Mouse (Mus musculus): ENCODE measurements around the gene Ncmap. TPM values are rescaled to one million over a fixed set of nuclear protein-coding genes. Genes with fewer than 3 reads are reported as not detected.

Gene Ncmap
- polyA plus RNA-seq, 1 experiment = 0.04 TPM

GRCm38 (mm10) chr4:135436291-135436690, 38.3 kb upstream of the Ncmap start:
- Histone ChIP-seq H3ac (ENCODE audit: control insufficient read depth, insufficient read length) (no peak overlapping the region), H3K4me3 (no peak overlapping the region), H3K36me3 (ENCODE audit: control insufficient read depth, insufficient read depth) (no peaks in the 10 kb centered on the region), H3K27me3 (ENCODE audit: control insufficient read depth, insufficient read depth, insufficient read length) (no peaks in the 10 kb centered on the region), H3K4me2 (ENCODE audit: low read depth) (no peak overlapping the region), H3K79me2 (ENCODE audit: control insufficient read depth, insufficient read depth) (no peaks in the 10 kb centered on the region)
- TF ChIP-seq MAX (IDR thresholded peaks at IDR 0.05; ENCODE audit: low read depth) (no peak), POLR2A (IDR thresholded peaks at IDR 0.05; ENCODE audit: insufficient read length, low read depth) (no peak), SRF (IDR thresholded peaks at IDR 0.05; ENCODE audit: control insufficient read depth, insufficient read length, low read depth) (no peak), E2F4 (IDR thresholded peaks at IDR 0.05; ENCODE audit: insufficient read depth) (no peak), USF1 (IDR thresholded peaks at IDR 0.05; ENCODE audit: low read depth) (no peak), TCF12 (IDR thresholded peaks at IDR 0.05; ENCODE audit: insufficient read depth, poor library complexity, severe bottlenecking) (no peak), MYOG (IDR thresholded peaks at IDR 0.05; ENCODE audit: control insufficient read depth in 1 of 3, insufficient read depth in 1 of 3, insufficient read length in 2 of 3, low read depth in 2 of 3) (no peak), CEBPB (IDR thresholded peaks at IDR 0.05; ENCODE audit: insufficient read depth, poor library complexity, severe bottlenecking) (no peak), MYOD1 (IDR thresholded peaks at IDR 0.05; ENCODE audit: control insufficient read depth in 1 of 3, insufficient read length in 2 of 3, low read depth in 2 of 3) (no peak), TCF3 (IDR thresholded peaks at IDR 0.05; ENCODE audit: insufficient read length, low read depth) (no peak), REST (IDR thresholded peaks at IDR 0.05; ENCODE audit: insufficient read depth, insufficient read length) (no peak), POLR2AphosphoS2 (IDR thresholded peaks at IDR 0.05; ENCODE audit: insufficient read length, low read depth) (no peak)

GRCm38 (mm10) chr4:135434395-135434789, 36.4 kb upstream of the Ncmap start:
- no peak overlapping the region for H3ac ChIP-seq (ENCODE audit: control insufficient read depth, insufficient read length)
- TF ChIP-seq USF1 (IDR thresholded peaks at IDR 0.05; ENCODE audit: low read depth) (no peak), MAX (IDR thresholded peaks at IDR 0.05; ENCODE audit: low read depth) (no peak), POLR2AphosphoS2 (IDR thresholded peaks at IDR 0.05; ENCODE audit: insufficient read length, low read depth) (no peak), E2F4 (IDR thresholded peaks at IDR 0.05; ENCODE audit: insufficient read depth) (no peak), POLR2A (IDR thresholded peaks at IDR 0.05; ENCODE audit: insufficient read length, low read depth) (no peak), SRF (IDR thresholded peaks at IDR 0.05; ENCODE audit: control insufficient read depth, insufficient read length, low read depth) (no peak), REST (IDR thresholded peaks at IDR 0.05; ENCODE audit: insufficient read depth, insufficient read length) (no peak), MYOD1 (IDR thresholded peaks at IDR 0.05; ENCODE audit: control insufficient read depth in 1 of 3, insufficient read length in 2 of 3, low read depth in 2 of 3) (no peak), MYOG (IDR thresholded peaks at IDR 0.05; ENCODE audit: control insufficient read depth in 1 of 3, insufficient read depth in 1 of 3, insufficient read length in 2 of 3, low read depth in 2 of 3) (no peak), CEBPB (IDR thresholded peaks at IDR 0.05; ENCODE audit: insufficient read depth, poor library complexity, severe bottlenecking) (no peak), TCF12 (IDR thresholded peaks at IDR 0.05; ENCODE audit: insufficient read depth, poor library complexity, severe bottlenecking) (no peak), TCF3 (IDR thresholded peaks at IDR 0.05; ENCODE audit: insufficient read length, low read depth) (no peak)
- peak overlapping the region; percentile 75 for H3K4me2 ChIP-seq (ENCODE audit: low read depth)
- H3K36me3 ChIP-seq (ENCODE audit: control insufficient read depth, insufficient read depth) = no peaks in the 10 kb centered on the region
- H3K27me3 ChIP-seq (ENCODE audit: control insufficient read depth, insufficient read depth, insufficient read length) = no peaks in the 10 kb centered on the region
- no peaks in the 10 kb centered on the region for H3K79me2 ChIP-seq (ENCODE audit: control insufficient read depth, insufficient read depth)
- H3K4me3 ChIP-seq = peak overlapping the region; percentile 32

GRCm38 (mm10) chr4:135433443-135434394, 35.7 kb upstream of the Ncmap start, which contains the start of gene Rcan3:
TSS of gene Rcan3 (minus strand) at chr4:135433853.
- Histone ChIP-seq H3K4me2 (ENCODE audit: low read depth) (peak within 1 kb of the TSS; percentile 75), H3K79me2 (ENCODE audit: control insufficient read depth, insufficient read depth) (no peaks in the 10 kb centered on the region), H3K36me3 (ENCODE audit: control insufficient read depth, insufficient read depth) (no peaks in the 10 kb centered on the region), H3K27me3 (ENCODE audit: control insufficient read depth, insufficient read depth, insufficient read length) (no peaks in the 10 kb centered on the region), H3ac (ENCODE audit: control insufficient read depth, insufficient read length) (peak within 1 kb of the TSS; percentile 53), H3K4me3 (peak within 1 kb of the TSS; percentile 32)
- TF ChIP-seq USF1 (IDR thresholded peaks at IDR 0.05; ENCODE audit: low read depth) (no peak), POLR2AphosphoS2 (IDR thresholded peaks at IDR 0.05; ENCODE audit: insufficient read length, low read depth) (peak; percentile 51), SRF (IDR thresholded peaks at IDR 0.05; ENCODE audit: control insufficient read depth, insufficient read length, low read depth) (no peak), TCF12 (IDR thresholded peaks at IDR 0.05; ENCODE audit: insufficient read depth, poor library complexity, severe bottlenecking) (no peak), TCF3 (IDR thresholded peaks at IDR 0.05; ENCODE audit: insufficient read length, low read depth) (no peak), CEBPB (IDR thresholded peaks at IDR 0.05; ENCODE audit: insufficient read depth, poor library complexity, severe bottlenecking) (no peak), MAX (IDR thresholded peaks at IDR 0.05; ENCODE audit: low read depth) (no peak), MYOD1 (IDR thresholded peaks at IDR 0.05; ENCODE audit: control insufficient read depth in 1 of 3, insufficient read length in 2 of 3, low read depth in 2 of 3) (peak in 1 of 3 experiments; percentile 33), POLR2A (IDR thresholded peaks at IDR 0.05; ENCODE audit: insufficient read length, low read depth) (peak; percentile 75), REST (IDR thresholded peaks at IDR 0.05; ENCODE audit: insufficient read depth, insufficient read length) (no peak), MYOG (IDR thresholded peaks at IDR 0.05; ENCODE audit: control insufficient read depth in 1 of 3, insufficient read depth in 1 of 3, insufficient read length in 2 of 3, low read depth in 2 of 3) (peak in 1 of 3 experiments; percentile 58), E2F4 (IDR thresholded peaks at IDR 0.05; ENCODE audit: insufficient read depth) (no peak)

- Histone ChIP-seq H3K79me2 (ENCODE audit: control insufficient read depth, insufficient read depth) (no peaks in the 10 kb centered on the region), H3ac (ENCODE audit: control insufficient read depth, insufficient read length) (peak overlapping the region; percentile 53), H3K36me3 (ENCODE audit: control insufficient read depth, insufficient read depth) (no peaks in the 10 kb centered on the region), H3K4me3 (peak overlapping the region; percentile 32), H3K27me3 (ENCODE audit: control insufficient read depth, insufficient read depth, insufficient read length) (no peaks in the 10 kb centered on the region), H3K4me2 (ENCODE audit: low read depth) (peak overlapping the region; percentile 74)
- TF ChIP-seq MYOD1 (IDR thresholded peaks at IDR 0.05; ENCODE audit: control insufficient read depth in 1 of 3, insufficient read length in 2 of 3, low read depth in 2 of 3) (no peak), TCF3 (IDR thresholded peaks at IDR 0.05; ENCODE audit: insufficient read length, low read depth) (no peak)
These were observed 35.0 kb upstream of the Ncmap start for GRCm38 (mm10) chr4:135433086-135433442.

Measured in myocyte (in vitro differentiated cells).